Mouse (Mus musculus) liver, embryonic 14.5 days (tissue): ENCODE data around the gene Tmtc1.

ENCODE experiments used
- CTCF ChIP-seq: IDR thresholded peaks from 2 replicates; pipeline ENCODE4 v1.5.1; 2016; ENCODE audit warnings: antibody characterized with exemption, low read depth, control low read depth
- EP300 ChIP-seq: IDR thresholded peaks from 2 replicates; pipeline ENCODE4 v1.6.1; 2016; ENCODE audit warnings: antibody characterized with exemption, low read depth

DNA sequence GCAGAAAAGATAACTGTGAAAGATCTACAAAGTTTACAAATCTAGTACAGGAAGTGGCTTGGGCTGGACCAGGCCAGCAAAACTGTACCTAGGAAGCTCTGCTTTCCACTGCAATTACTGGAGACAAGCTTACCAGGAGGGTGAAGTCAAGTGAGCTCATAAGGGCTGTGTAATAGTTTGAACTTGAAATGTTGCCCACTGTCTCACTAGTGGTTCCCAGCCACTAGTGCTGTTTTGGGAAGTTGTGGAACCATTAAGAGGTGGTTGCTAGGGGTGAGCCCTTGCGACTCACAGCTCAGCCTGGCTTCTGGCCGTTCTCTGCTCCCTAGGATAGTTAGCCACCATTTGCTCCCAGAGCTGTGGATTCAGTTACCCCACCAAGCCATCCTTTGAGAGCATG is 112.3 kb downstream of the Tmtc1 start:
- TF ChIP-seq CTCF (no peak), EP300 (no peak)
